Mouse (Mus musculus) frontal cortex, adult 2 months (tissue): ENCODE measurements around the gene Zbtb7a. TPM values are rescaled to one million over a fixed set of nuclear protein-coding genes. Genes with fewer than 3 reads are reported as not detected.
"Not testable (repeated sequence)": the region's sequence is repeated elsewhere in the genome, so short reads cannot be mapped to it uniquely, and the experiment has no call there.

ENCODE experiments used
- DNase-seq, 2 experiments: peaks; one replicate each; pipeline ENCODE4 v3.0.0; 2022; ENCODE audit warnings: low spot score in 1 of 2; ENCODE audit errors: extremely low spot score in 1 of 2
- polyA plus RNA-seq: library from polyadenylated mRNA; depleted of rRNA; stranded (reverse); fragments of >200 nt; gene quantifications from 2 replicates; pipeline ENCODE4 v1.2.3, GENCODE M21; 2012

The Zbtb7a gene
- polyA plus RNA-seq, 1 experiment = 46.0 TPM

DNA sequence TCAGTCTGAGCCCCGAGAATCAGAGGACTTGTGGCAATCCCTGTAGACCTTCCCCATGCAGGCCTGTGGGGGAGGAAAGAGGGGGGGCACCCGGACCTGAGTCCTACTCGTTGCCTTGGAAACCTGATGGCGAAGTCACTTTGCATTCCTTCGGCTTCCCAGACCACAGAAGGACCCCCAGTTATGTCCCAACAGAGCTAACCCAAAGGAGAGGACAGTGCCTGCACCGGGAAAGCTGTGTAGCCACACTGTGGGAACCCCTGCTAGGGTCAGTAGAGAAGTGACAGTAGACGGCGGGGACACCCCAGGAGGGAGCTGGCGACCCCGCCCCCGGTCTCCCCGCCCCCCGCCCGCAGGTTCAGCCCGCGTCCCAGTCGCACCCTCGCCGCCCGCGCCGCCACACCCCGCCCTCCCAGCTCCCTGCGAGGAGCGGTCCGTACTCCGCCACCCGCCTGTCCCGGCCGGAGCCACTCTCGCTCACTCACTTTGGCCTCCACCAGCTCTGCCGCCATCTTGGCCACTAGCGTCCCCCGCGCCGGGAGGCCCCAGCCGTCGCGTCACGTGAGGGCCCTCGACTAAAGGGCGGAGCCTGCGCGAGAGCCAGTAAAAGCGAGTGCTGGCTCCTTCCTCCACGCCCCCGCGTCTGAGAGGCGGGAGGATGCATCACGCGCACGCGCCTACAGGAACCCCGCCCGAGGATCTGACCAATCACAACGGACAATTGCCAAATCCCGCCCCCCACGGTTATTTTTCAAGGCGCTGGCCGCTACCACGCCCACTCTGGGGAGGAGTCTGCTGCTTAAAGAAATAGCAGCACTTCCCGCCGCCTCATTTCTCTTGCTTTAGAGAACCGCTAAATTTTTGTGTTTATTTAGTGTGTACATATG lies 32.4 kb downstream of the Zbtb7a start, which contains the start of gene Pias4:
Pias4 (minus strand) TSS at position 724 of the 887 bp plus-strand sequence.
- DNase-seq = peak; percentile 99 to 100

DNA sequence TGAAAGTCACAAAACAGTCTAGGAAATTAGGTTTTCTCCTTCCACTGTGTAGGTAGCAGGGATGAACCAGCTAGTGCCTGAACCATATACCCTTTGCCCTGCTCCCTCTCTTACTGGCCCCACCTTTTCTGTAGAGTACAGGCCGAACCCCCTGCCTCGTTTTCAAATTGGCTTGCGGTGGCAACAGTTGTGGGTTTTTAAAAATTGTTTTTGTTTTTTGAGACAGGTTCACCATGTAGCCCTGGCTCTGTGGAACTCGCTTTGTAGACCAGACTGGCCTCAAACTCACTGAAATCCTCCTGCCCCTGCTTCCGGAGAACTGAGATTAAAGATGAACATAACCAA lies 33.0 kb downstream of the Zbtb7a start:
- DNase-seq = no peak

DNA sequence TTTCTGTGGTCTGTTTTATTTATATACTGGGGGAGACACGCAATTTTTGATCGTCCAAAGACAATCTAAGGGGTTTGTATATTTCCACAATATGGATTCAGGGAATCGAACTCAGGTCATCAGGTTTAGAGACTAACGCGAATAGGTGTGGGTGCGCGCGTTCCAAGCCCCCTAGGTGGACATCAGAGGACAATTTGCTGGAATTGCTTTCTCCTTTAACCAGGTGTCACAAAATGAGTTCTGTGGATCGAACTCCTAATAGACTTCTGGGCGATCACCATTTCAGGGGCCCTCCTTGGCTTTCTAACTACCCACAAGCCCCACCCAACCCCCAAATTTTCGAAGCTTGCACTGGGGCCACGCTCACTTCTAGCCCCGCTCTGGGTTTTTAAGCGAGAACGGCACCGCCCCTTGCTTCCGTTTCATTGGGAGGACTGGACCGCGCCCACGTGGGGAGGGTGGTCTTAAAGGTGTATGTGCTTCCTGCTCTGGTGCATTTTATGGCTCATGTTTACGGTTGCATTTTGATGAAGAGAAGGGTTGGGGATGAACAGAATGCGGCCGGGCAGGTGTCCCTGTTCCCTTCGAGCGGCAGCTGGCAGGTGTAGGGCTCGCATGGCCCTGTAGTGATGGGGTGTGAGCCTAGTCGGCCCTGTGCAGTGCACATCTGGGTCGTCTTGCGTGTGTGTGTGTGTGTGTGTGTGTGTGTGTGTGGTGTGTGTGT lies 33.7 kb downstream of the Zbtb7a start:
- DNase-seq = peak in 1 of 2 experiments; percentile 79

DNA sequence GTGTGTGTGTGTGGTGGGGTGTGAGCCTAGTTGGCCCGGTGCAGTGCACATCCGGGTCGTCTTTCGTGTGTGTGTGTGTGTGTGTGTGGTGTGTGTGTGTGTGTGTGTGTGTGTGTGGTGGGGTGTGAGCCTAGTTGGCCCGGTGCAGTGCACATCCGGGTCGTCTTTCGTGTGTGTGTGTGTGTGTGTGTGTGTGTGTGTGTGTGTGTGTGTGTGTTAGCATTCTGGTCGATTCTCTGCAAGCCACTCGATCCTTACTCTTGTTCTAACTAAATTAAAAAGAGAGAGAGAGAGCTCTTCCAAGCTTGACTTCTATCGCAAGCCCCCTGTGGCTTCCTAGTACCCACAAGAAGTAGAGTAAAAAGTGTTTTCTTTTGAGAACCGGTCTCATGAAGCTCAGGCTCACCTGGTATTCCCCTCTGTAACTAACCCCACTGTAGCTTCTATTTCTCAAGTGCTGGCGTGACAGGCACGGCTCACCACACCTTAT lies 34.4 kb downstream of the Zbtb7a start:
- not testable (repeated sequence) for DNase-seq

DNA sequence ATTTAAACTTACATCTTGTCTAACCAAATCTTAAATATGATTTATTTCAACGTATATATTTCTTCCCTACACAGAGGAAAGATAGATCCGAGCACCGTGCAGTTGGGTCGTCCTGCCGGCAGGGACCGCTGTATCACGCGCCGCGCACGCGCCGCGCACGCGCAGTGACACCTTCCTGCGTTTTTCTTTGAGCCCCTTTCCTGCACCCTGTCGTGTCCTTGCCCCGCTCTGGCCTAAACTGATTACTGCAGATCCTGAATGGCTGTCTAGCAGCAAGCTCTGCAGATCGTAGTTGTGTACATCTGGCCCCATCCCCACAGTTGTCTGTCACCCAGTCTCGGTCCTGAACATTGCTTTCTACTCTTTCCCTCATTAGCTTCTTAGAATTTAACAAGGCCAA lies 38.1 kb downstream of the Zbtb7a start:
- DNase-seq = peak; percentile 69 to 88

DNA sequence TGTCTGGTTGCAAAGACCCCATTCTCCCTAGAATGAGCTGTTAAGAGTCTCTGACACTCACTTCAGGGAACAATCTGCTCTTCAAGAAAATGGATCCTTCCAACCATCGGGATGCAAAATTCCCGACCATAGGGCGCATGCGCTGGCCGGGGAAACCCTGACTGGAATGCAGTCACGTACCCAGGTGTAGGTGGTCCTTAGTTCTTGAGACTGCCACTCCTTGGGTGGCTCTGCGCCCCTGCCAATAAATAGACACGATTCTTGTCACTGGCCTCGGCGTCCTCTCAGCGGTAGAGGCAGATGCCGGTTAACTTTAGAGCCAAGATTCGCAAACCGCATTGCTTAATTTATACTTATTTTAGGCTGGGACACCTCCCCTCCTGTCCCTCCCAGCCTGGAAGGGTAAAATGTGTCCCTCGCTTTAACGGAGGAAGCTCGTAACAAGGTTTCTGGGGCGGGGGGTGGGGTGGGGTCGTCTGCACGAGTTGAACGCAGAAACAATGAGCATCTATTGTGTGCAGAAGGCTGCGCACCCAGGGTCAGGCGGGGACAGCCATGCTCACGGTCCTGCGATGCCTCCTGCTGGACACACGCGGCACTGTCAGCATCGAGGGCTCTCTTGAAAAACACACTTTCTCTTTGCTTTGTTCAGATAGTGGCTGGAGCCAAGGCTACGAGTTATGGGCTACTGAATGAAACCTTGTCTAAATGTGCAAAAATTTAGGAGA lies 39.8 kb downstream of the Zbtb7a start:
- DNase-seq = peak; percentile 65 to 95

DNA sequence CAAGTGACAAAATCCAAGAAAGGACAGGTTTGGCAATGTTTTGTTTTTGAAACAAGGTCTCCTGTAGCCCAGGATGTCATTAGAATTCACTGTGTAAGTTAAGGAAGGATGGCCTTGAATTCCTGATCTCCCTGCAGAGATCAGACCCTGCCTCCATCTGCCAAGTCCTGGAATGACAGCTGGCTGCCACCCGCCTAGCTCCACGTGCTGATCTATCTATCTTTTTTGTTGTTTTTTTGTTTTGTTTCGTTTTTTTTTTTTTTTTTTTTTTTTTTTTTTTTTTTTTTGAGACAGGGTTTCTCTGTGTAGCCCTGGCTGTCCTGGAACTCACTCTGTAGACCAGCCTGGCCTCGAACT lies 40.3 kb downstream of the Zbtb7a start:
- DNase-seq = not testable (repeated sequence)

DNA sequence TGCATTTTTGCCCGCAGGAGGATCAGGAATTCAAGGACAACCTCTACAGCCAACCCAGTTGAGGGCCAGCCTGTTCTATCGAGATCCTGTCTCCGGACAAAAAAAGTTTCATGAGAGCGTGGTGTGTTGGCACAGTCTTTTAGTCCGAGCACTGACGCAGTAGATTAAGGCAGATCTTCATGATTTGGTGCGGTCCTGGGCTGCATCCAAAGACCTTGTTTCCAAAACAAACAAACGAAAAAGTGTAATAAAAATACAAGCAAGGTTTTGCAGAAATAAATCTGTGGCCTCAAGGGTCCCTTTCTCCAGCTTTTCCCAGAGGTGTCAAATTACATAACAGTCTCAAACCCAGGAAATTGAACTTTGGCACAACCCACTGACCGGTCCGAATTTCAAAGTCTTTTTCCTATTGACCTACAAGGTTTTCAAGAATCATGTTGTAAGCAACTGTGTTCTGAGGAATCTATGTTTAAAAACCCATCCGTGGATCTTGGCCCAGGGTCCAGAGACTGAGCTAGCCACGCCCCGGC lies 41.0 kb downstream of the Zbtb7a start:
- no peak for DNase-seq

DNA sequence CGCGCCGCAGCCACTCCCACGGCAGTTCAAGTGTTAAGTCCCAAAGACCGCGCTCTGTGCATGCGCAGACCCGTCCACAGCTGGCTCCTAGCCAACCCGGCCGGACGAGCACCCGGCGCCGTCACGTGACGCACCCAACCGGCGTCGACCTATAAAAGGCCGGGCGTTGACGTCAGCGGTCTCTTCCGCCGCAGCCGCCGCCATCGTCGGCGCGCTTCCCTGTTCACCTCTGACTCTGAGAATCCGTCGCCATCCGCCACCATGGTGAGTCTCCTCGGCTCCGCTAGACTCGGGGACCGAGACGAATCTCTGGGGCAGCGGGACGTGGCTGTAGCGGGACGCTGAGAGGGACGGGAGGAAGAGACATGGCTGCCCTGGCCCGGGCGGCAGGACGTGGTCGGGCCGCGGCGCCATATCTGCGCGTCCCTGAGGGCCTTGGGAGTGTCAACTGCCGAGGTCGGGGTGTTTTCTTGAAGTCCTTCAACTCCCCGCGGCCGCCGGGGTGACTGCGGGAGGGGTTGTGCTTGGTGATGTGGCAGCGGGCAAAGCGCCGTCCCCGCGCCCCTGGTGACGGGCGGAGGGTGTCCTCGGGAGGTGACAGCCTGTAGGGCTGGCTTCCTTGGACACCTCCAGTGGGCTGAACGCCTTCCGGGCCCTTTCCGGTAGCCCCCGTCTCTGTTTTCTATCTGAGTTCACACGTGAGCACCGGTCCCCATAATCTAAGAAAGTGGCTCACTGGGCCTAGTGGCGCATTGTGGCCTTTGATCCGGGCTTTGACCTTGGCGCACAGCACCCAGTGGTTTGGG lies 41.6 kb downstream of the Zbtb7a start, which contains the start of gene Eef2:
Eef2 (plus strand) TSS at position 166 of the 806 bp plus-strand sequence.
- peak; percentile 92 to 99 for DNase-seq

DNA sequence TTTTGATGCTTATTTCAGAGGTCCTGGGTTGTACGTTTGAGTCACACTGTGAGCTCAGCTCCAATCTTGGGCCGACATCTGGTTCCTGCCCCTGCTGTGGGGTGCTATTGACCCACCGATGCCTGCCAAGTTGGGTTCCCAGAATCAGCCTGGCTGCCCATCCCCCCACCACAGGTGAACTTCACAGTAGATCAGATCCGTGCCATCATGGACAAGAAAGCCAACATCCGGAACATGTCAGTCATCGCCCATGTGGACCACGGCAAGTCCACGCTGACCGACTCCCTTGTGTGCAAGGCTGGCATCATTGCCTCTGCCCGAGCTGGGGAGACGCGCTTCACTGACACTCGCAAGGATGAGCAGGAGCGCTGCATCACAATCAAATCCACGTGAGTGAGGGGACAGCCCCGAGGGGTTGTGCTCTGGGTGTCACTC lies 42.5 kb downstream of the Zbtb7a start:
- DNase-seq = no peak

DNA sequence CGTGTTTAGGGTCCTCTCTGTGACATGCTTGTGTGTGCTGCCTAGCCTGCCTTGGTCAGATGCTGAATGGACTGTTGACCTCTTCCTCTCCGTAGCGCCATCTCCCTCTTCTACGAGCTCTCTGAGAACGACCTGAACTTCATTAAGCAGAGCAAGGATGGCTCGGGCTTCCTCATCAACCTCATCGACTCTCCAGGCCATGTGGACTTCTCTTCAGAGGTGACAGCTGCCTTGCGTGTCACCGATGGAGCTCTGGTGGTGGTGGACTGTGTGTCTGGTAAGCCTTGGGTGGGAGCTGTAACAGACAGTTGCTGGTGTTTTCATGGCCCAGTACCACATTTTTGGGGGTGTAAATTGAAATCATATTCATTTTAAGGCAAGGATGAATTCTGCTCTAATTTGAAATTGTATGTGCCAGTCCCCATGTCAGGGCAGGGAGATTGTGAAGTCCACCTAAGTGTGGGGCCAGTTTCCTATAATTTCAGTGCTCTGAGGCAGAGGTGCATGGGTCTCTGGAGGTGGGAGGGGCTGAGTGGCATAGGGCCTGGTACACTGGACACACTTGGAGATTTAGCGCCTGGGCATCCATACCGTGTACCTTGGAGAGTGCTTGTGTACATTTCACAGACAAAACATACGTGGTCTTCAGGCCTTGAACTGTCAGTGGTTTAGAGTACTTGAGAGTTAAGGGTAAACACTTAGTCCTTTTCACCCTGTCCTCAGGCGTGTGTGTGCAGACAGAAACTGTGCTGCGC lies 43.1 kb downstream of the Zbtb7a start:
- no peak for DNase-seq

DNA sequence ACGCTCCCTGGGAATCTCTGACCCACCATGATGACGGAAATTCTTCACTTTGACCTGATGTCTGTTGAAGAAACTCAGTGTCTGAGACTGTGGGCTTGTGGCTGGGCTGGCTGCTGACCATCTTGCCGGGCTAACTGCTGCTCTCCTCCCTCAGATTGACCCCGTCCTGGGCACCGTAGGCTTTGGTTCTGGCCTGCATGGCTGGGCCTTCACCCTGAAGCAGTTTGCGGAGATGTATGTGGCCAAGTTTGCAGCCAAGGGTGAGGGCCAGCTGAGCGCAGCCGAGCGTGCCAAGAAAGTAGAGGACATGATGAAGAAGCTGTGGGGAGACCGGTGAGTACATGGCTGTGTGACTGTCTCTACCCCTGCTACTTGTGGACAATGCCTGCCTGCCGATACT lies 43.9 kb downstream of the Zbtb7a start:
- no peak for DNase-seq

DNA sequence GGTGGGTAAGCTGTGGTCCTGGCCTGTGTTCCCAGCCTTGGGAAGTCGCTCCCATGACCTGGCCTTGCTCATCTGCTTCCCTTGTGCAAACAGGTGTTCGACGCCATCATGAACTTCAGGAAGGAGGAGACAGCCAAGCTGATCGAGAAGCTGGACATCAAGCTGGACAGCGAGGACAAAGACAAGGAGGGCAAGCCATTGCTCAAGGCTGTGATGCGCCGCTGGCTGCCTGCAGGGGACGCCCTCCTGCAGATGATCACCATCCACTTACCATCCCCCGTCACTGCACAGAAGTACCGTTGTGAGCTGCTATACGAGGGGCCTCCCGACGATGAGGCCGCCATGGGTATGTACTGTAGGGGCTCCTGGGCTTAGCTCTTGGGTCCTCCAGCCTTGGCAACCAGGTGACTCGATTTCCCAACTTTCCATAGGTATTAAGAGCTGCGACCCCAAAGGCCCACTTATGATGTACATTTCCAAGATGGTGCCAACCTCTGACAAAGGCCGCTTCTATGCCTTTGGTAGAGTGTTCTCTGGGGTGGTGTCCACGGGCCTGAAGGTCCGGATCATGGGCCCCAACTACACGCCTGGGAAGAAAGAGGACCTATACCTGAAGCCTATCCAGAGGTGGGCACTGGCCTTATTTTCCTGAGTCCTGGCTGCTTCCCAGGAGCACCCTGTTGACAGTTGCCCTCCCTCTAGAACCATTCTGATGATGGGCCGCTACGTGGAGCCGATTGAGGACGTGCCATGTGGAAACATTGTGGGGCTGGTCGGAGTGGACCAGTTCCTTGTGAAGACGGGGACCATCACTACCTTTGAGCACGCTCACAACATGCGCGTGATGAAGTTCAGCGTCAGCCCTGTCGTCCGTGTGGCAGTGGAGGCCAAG lies 44.7 kb downstream of the Zbtb7a start:
- DNase-seq = no peak

DNA sequence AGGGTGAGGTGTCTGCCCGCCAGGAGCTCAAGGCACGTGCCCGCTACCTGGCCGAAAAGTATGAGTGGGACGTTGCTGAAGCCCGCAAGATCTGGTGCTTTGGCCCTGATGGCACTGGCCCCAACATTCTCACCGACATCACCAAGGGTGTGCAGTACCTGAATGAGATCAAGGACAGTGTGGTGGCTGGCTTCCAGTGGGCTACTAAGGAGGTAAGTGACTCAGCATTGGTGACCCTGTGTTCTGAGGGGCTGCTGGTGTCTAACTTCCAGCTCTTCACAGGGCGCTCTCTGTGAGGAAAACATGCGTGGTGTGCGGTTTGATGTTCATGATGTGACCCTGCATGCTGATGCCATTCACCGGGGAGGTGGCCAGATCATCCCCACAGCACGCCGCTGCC lies 45.9 kb downstream of the Zbtb7a start:
- DNase-seq = no peak

DNA sequence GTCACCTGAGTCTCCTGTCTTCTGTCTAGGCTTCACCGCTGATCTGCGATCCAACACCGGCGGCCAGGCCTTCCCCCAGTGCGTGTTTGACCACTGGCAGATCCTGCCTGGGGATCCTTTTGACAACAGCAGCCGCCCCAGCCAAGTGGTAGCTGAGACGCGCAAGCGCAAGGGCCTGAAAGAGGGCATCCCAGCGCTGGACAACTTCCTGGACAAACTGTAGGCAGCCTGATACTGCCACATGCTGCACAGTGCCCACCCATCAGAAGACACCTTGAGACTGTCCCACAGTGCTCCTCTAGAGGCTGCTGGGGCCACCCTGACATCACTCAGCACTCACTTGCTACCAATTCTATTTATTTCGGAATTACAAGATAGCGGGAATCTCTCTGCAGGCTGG lies 46.8 kb downstream of the Zbtb7a start:
- not testable (repeated sequence) for DNase-seq

DNA sequence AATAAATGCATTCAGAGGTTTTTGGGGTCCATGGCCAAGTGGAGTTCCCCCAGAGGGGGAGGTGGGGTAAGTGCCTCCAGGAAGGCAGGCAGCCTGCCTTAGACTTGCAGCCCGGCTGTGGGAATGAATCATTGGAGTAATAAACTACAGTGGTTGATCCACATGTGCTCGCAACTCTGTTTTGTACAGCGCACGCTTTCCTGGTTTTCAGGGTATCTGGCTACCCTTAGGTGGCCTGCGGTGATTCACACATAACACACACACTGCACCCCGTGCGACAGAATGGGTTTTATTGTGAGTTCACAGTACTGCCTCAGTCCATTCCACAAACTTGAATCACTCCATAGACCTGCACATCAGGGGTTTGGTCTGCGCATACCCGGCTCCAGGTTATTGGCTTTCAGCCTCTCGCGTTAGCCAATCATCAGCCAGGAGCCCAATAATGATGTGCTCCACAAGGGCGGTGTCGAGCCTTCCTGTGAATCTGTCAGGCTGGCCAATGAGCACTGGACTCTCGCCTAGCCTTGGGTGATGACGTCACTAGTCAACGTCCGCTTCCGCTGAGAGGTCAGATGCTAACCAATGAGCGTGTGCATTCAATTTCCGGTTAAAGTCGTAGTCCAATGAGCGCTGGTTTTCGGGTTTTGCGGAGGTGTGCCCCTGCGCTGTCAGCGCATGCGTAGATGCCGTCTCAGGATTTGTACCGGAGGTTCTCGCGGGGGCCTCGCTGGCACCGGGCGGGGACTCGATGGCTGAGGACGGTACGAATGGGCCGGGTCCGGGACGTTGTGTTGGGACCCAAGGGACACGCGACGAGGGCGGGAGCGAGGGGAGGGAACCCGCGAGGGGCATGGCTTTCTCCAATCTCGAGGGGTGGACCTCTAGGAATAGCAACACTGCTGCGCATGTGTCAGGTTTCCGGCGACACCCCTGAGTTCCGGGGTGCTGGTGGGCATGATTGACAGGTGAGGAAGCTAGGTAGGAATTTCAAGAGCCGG lies 47.6 kb downstream of the Zbtb7a start, which contains the start of gene Dapk3:
Dapk3 (plus strand) TSS at position 670 of the 998 bp plus-strand sequence.
- DNase-seq = peak; percentile 99

DNA sequence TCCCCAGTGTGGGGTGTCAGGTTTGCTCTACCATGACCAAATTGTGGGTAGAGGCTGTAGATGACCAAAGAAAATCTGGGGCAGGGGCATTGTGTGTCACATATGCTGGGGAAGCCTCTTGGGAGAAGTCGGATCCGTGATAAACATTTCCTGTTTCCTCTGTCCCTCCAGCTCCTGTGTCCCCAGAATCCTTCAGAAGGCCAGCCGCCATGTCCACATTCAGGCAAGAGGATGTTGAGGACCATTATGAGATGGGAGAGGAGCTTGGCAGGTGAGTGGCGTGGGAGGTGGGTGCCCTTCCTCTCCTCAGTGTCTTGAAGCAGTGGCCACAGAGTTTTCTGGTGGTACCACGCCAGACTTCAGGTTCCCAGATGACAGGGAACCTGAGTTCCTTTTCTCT lies 48.8 kb downstream of the Zbtb7a start, which contains the start of gene 4930442H23Rik:
4930442H23Rik (minus strand) TSS at position 45 of the 400 bp plus-strand sequence.
- no peak for DNase-seq
